Mouse (Mus musculus) lung, postnatal 36 days (tissue): Measurements from ENCODE around the gene Slfn9.
"Not testable (repeated sequence)": the region's sequence is repeated elsewhere in the genome, so short reads cannot be mapped to it uniquely, and the experiment has no call there.

Experiments
- DNase-seq: peaks from one replicate; pipeline ENCODE4 v3.0.0; 2022; ENCODE audit warnings: mixed read lengths

The Slfn9 gene

GRCm38 (mm10) chr11:82991469-82992166 lies at the start of gene Slfn9:
Gene Slfn9 (minus strand): TSS chr11:82991830.
- DNase-seq, result peak; percentile 44

GRCm38 (mm10) chr11:83041000-83041399 lies 49.4 kb upstream of the Slfn9 start:
- no peak for DNase-seq

GRCm38 (mm10) chr11:83040325-83040724 lies 48.7 kb upstream of the Slfn9 start:
- DNase-seq, result peak; percentile 39

- no peak for DNase-seq
Measured at GRCm38 (mm10) chr11:83039796-83040195, 48.2 kb upstream of the Slfn9 start.

- DNase-seq, result no peak
Measured at GRCm38 (mm10) chr11:83039156-83039555, 47.5 kb upstream of the Slfn9 start.

GRCm38 (mm10) chr11:83038686-83039085 lies 47.1 kb upstream of the Slfn9 start:
- DNase-seq, result not testable (repeated sequence)

- peak; percentile 55 for DNase-seq
Measured at GRCm38 (mm10) chr11:83020621-83021020, 29.0 kb upstream of the Slfn9 start, which contains the start of gene Slfn8. Gene Slfn8 (minus strand): TSS chr11:83020810.

- DNase-seq, result not testable (repeated sequence)
Measured at GRCm38 (mm10) chr11:83019561-83020519, 28.2 kb upstream of the Slfn9 start.

- DNase-seq, result no peak
Measured at GRCm38 (mm10) chr11:83016093-83016492, 24.5 kb upstream of the Slfn9 start.

- DNase-seq, result no peak
Measured at GRCm38 (mm10) chr11:83013356-83013755, 21.7 kb upstream of the Slfn9 start.

- peak; percentile 34 for DNase-seq
Measured at GRCm38 (mm10) chr11:82990612-82991385, 831 bp downstream of the Slfn9 start.

GRCm38 (mm10) chr11:82989357-82989756 lies 2.3 kb downstream of the Slfn9 start:
- peak; percentile 43 for DNase-seq

- no peak for DNase-seq
Measured at GRCm38 (mm10) chr11:82987621-82988020, 4.0 kb downstream of the Slfn9 start.

- no peak for DNase-seq
Measured at GRCm38 (mm10) chr11:82983193-82983592, 8.4 kb downstream of the Slfn9 start.

- not testable (repeated sequence) for DNase-seq
Measured at GRCm38 (mm10) chr11:82982409-82982808, 9.2 kb downstream of the Slfn9 start.

GRCm38 (mm10) chr11:82973916-82974315 lies 17.7 kb downstream of the Slfn9 start:
- DNase-seq, result no peak

- no peak for DNase-seq
Measured at GRCm38 (mm10) chr11:82971590-82971974, 20.0 kb downstream of the Slfn9 start.

GRCm38 (mm10) chr11:82970712-82971589 lies 20.7 kb downstream of the Slfn9 start:
- peak; percentile 42 for DNase-seq

GRCm38 (mm10) chr11:82962215-82962614 lies 29.4 kb downstream of the Slfn9 start:
- DNase-seq, result no peak

- no peak for DNase-seq
Measured at GRCm38 (mm10) chr11:82961743-82962142, 29.9 kb downstream of the Slfn9 start.

- DNase-seq, result peak; percentile 83
Measured at GRCm38 (mm10) chr11:82959613-82960012, 32.0 kb downstream of the Slfn9 start.

GRCm38 (mm10) chr11:82956925-82957324 lies 34.7 kb downstream of the Slfn9 start:
- no peak for DNase-seq
